Mouse (Mus musculus): ENCODE measurements at regions not wholly inside any gene's neighbourhood (a gene's known extent, or its start where the extent isn't known, plus 50 kb on each side); places are given as distances from the start of the nearest gene placed in this dataset.

- Histone ChIP-seq H3K27ac (ENCODE audit: insufficient read depth, low read length) (no peak overlapping the region), H3K4me3 (ENCODE audit: insufficient read depth, low read length) (no peak overlapping the region), H3K4me1 (ENCODE audit: control insufficient read depth, insufficient read depth, low read length) (no peaks in the 10 kb centered on the region; the same call in 1 of the 2 replicates)
- TF ChIP-seq POLR2A (IDR thresholded peaks at IDR 0.05; ENCODE audit: extremely low read depth, insufficient read depth, low read length) (no peak), CTCF (IDR thresholded peaks at IDR 0.05; ENCODE audit: extremely low read depth, insufficient read depth, low read length) (no peak)
These were observed 579.7 kb upstream of the Camk1g start for GRCm38 (mm10) chr1:193949817-193950216.

- H3K27ac ChIP-seq (ENCODE audit: insufficient read depth, low read length): no peak overlapping the region
- TF ChIP-seq POLR2A (IDR thresholded peaks at IDR 0.05; ENCODE audit: extremely low read depth, insufficient read depth, low read length): no peak
- no peak for TF ChIP-seq CTCF (IDR thresholded peaks at IDR 0.05; ENCODE audit: extremely low read depth, insufficient read depth, low read length)
- H3K4me1 ChIP-seq (ENCODE audit: control insufficient read depth, insufficient read depth, low read length): no peaks in the 10 kb centered on the region; the same call in 1 of the 2 replicates
- no peak overlapping the region for H3K4me3 ChIP-seq (ENCODE audit: insufficient read depth, low read length)
These were observed 577.0 kb upstream of the Camk1g start for GRCm38 (mm10) chr1:193946953-193947586.

DNA sequence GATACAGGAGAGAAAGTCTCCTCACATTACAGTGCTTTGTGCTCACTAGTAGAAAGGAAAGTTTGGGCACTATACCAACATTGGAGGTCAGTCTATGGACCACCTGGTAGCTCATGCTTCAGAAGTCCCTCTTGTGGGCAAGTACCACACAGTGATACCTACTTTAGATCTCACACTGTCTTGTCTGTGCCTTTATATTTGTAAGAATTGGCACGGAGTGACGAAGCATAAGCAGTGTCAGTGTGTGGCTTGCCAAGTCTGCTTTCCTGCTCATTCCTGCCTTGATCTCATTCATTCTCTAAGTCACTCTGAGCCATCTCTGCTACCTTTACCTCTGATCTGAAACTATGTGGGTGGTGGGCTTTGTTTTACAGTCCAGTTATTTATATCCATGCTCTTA, 565.9 kb upstream of the Camk1g start:
- no peak overlapping the region for H3K27ac ChIP-seq (ENCODE audit: insufficient read depth, low read length)
- no peaks in the 10 kb centered on the region; the same call in 1 of the 2 replicates for H3K4me1 ChIP-seq (ENCODE audit: control insufficient read depth, insufficient read depth, low read length)
- no peak for TF ChIP-seq POLR2A (IDR thresholded peaks at IDR 0.05; ENCODE audit: extremely low read depth, insufficient read depth, low read length)
- TF ChIP-seq CTCF (IDR thresholded peaks at IDR 0.05; ENCODE audit: extremely low read depth, insufficient read depth, low read length): no peak
- no peak overlapping the region for H3K4me3 ChIP-seq (ENCODE audit: insufficient read depth, low read length)

- H3K27ac ChIP-seq (ENCODE audit: insufficient read depth, low read length): no peak overlapping the region
- no peaks in the 10 kb centered on the region; the same call in 1 of the 2 replicates for H3K4me1 ChIP-seq (ENCODE audit: control insufficient read depth, insufficient read depth, low read length)
- H3K4me3 ChIP-seq (ENCODE audit: insufficient read depth, low read length): no peak overlapping the region
- TF ChIP-seq POLR2A (IDR thresholded peaks at IDR 0.05; ENCODE audit: extremely low read depth, insufficient read depth, low read length) (no peak), CTCF (IDR thresholded peaks at IDR 0.05; ENCODE audit: extremely low read depth, insufficient read depth, low read length) (no peak)
These were observed 564.2 kb upstream of the Camk1g start for GRCm38 (mm10) chr1:193934308-193934707.

DNA sequence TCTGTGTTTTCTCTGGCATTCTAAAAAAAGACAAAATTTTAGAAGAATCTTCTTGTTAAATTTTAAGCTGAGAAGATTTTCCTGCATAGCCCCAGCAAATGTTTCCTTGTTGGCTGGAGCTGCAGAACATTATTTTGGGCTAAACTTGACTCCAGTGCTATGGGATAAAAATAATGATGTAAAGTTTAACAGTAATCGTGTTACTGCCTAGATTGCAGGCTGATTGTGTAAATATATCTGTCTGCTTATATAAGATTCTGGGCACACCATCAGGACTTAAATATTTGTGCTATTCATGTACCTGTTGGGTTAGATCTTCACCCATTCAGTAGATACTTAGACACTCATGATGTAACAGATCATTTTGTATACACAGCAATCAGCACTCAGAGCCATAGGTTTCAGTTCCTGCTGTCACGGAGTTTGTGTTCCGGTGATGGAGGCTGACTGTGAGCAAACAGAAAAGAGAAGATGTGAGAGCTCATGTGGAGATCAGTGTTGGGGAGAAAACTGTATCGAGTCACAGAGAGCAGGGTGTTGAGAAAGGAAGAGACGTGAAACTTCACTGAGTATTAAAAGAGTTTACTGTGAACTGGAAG, 561.1 kb upstream of the Camk1g start:
- Histone ChIP-seq H3K27ac (ENCODE audit: insufficient read depth, low read length) (no peak overlapping the region), H3K4me3 (ENCODE audit: insufficient read depth, low read length) (no peak overlapping the region), H3K4me1 (ENCODE audit: control insufficient read depth, insufficient read depth, low read length) (no peaks in the 10 kb centered on the region; the same call in 1 of the 2 replicates)
- TF ChIP-seq POLR2A (IDR thresholded peaks at IDR 0.05; ENCODE audit: extremely low read depth, insufficient read depth, low read length): no peak
- TF ChIP-seq CTCF (IDR thresholded peaks at IDR 0.05; ENCODE audit: extremely low read depth, insufficient read depth, low read length): no peak

DNA sequence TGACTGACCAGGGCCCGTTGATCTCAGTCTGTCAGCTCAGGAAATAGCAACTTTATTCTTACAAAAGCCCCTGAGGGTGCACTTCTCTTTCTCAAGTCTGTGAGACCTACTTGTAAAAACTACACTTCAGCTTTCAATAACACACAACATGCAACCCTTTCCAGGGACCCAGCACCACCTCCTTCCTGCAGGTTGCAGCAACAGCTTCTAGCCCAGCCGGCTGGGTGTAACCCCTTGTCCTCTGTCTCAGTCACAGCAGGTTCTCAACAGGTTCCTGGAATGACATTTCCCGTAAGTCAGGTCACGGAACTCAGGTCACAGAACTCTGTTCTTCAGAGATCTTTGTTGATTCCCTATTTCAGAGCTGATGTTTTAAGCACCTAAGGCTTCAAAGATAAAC, 558.5 kb upstream of the Camk1g start:
- Histone ChIP-seq H3K27ac (ENCODE audit: insufficient read depth, low read length) (no peak overlapping the region), H3K4me3 (ENCODE audit: insufficient read depth, low read length) (no peak overlapping the region), H3K4me1 (ENCODE audit: control insufficient read depth, insufficient read depth, low read length) (no peaks in the 10 kb centered on the region; the same call in 1 of the 2 replicates)
- TF ChIP-seq CTCF (IDR thresholded peaks at IDR 0.05; ENCODE audit: extremely low read depth, insufficient read depth, low read length) (no peak), POLR2A (IDR thresholded peaks at IDR 0.05; ENCODE audit: extremely low read depth, insufficient read depth, low read length) (no peak)

DNA sequence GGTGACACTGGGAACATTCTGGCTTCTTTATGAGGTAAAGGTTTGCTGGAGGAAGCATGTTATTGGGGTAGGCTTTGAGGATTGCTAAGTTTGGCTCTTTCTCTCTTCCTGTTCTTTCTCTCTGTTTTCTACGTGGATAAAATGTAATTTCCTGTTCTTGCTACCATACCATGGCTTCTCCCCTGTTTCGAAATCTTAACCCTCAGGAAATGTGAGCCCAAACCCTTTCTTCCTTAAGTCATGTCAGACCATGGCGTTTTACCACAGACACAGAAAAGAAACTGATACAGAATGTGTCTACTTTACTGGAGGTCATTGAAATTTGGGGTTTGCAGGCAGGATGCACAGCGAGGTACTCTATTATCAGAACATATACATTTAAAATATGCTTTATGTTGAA, 552.7 kb upstream of the Camk1g start:
- H3K27ac ChIP-seq (ENCODE audit: insufficient read depth, low read length): no peak overlapping the region
- H3K4me3 ChIP-seq (ENCODE audit: insufficient read depth, low read length): no peak overlapping the region
- TF ChIP-seq POLR2A (IDR thresholded peaks at IDR 0.05; ENCODE audit: extremely low read depth, insufficient read depth, low read length) (no peak), CTCF (IDR thresholded peaks at IDR 0.05; ENCODE audit: extremely low read depth, insufficient read depth, low read length) (no peak)
- no peaks in the 10 kb centered on the region for H3K4me1 ChIP-seq (ENCODE audit: control insufficient read depth, insufficient read depth, low read length)

DNA sequence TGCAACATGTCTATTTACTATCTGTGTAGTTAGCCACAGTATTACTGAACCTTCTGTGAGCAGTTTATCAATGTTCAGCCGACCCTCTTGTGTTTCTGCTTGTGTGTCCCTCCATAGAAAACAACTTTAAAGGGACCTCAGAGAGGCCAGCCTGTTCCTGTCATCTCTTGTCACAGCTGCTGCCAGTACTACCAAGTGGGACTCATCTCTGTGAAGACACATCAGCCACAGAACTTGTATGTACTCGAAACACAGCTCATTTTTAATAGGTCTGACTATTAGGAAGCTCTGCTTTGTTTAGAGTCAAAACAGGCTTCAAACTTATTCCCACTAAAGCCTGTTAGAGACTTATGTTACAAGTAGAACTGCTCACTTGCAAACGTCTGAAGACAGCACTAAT, 549.1 kb upstream of the Camk1g start:
- Histone ChIP-seq H3K4me1 (ENCODE audit: control insufficient read depth, insufficient read depth, low read length) (no peaks in the 10 kb centered on the region), H3K4me3 (ENCODE audit: insufficient read depth, low read length) (no peak overlapping the region), H3K27ac (ENCODE audit: insufficient read depth, low read length) (no peak overlapping the region)
- no peak for TF ChIP-seq POLR2A (IDR thresholded peaks at IDR 0.05; ENCODE audit: extremely low read depth, insufficient read depth, low read length)

- TF ChIP-seq POLR2A (IDR thresholded peaks at IDR 0.05; ENCODE audit: extremely low read depth, insufficient read depth, low read length) (no peak), CTCF (IDR thresholded peaks at IDR 0.05; ENCODE audit: extremely low read depth, insufficient read depth, low read length) (no peak)
- H3K4me1 ChIP-seq (ENCODE audit: control insufficient read depth, insufficient read depth, low read length): no peaks in the 10 kb centered on the region
- H3K27ac ChIP-seq (ENCODE audit: insufficient read depth, low read length): no peak overlapping the region
- no peak overlapping the region for H3K4me3 ChIP-seq (ENCODE audit: insufficient read depth, low read length)
These were observed 535.6 kb upstream of the Camk1g start for GRCm38 (mm10) chr1:193905711-193906110.

DNA sequence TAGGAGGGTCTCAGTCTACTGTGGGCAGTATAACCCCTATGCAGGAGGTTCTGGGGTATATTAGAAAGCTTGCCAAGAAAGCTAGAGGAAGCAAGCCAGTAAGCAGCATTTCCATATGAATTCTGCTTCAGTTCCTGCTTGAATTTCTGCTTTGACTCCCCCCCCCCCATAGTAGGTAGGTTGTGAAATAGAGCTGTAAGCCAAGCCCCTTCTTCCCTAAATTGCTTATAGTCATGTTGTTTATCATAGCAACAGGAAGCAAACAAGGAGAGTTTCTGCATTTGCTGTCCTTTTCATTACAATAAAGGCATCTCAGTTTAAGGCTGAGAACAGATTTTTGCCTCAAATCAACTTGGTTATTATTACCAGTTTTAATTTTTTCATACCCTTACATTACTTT, 524.0 kb upstream of the Camk1g start:
- TF ChIP-seq POLR2A (IDR thresholded peaks at IDR 0.05; ENCODE audit: extremely low read depth, insufficient read depth, low read length) (no peak), CTCF (IDR thresholded peaks at IDR 0.05; ENCODE audit: extremely low read depth, insufficient read depth, low read length) (no peak)
- H3K27ac ChIP-seq (ENCODE audit: insufficient read depth, low read length): no peak overlapping the region

More for the DNA sequence above, 524.0 kb upstream of the Camk1g start:
- Histone ChIP-seq H3K4me1 (ENCODE audit: control insufficient read depth, insufficient read depth, low read length) (no peaks in the 10 kb centered on the region), H3K4me3 (ENCODE audit: insufficient read depth, low read length) (no peak overlapping the region)

All from cortical plate, adult 2 months (tissue).